Mouse (Mus musculus): Measurements from ENCODE around the gene Ccdc120. TPM values are rescaled to one million over a fixed set of nuclear protein-coding genes. Genes with fewer than 3 reads are reported as not detected.
A peak's percentile ranks its signal among the peaks of the same experiment; 100 is the strongest.
"Not testable (repeated sequence)": the region's sequence is repeated elsewhere in the genome, so short reads cannot be mapped to it uniquely, and the experiment has no call there.

Ccdc120 gene
- total RNA-seq, 2 experiments from 2014 or later, result 2.0 to 2.6 TPM

GRCm38 (mm10) chrX:7713764-7714134 is 37.0 kb downstream of the Ccdc120 start:
- not testable (repeated sequence) for DNase-seq (ENCODE audit: low spot score in 2 of 2)

- DNase-seq (ENCODE audit: low spot score in 2 of 2), result peak; percentile 47 to 55
Measured at GRCm38 (mm10) chrX:7696954-7697381, 53.7 kb downstream of the Ccdc120 start, which contains the start of gene Gpkow. Gene Gpkow, plus strand, starts transcription at chrX:7697131.

GRCm38 (mm10) chrX:7696520-7696919 is 54.2 kb downstream of the Ccdc120 start:
- no peak for DNase-seq (ENCODE audit: low spot score in 2 of 2)

- no peak for DNase-seq (ENCODE audit: low spot score in 2 of 2)
Measured at GRCm38 (mm10) chrX:7692862-7693261, 57.8 kb downstream of the Ccdc120 start.

- no peak for DNase-seq (ENCODE audit: low spot score in 2 of 2)
Measured at GRCm38 (mm10) chrX:7690486-7690885, 60.2 kb downstream of the Ccdc120 start.

GRCm38 (mm10) chrX:7688321-7688720 is 62.4 kb downstream of the Ccdc120 start:
- no peak for DNase-seq (ENCODE audit: low spot score in 2 of 2)

Other genes with a start within 250 kb of the Ccdc120 start
- not detected for gene Foxp3, start 177.3 kb downstream of the Ccdc120 start, total RNA-seq (2021)
- gene Ppp1r3f, start 176.6 kb downstream of the Ccdc120 start, total RNA-seq (2021), result 1 to 10 TPM; 3.2 to 4.4 TPM
- gene Ccdc22, start 145.4 kb downstream of the Ccdc120 start, total RNA-seq (2021), result 10 to 100 TPM; 16.9 to 23.8 TPM
- gene Cacna1f, start 143.8 kb downstream of the Ccdc120 start, total RNA-seq (2021), result not detected
- gene Syp, start 112.4 kb downstream of the Ccdc120 start, total RNA-seq (2021), result 10 to 100 TPM; 46.1 to 70.5 TPM
- 10 to 100 TPM in 1 of 2 experiments, 1 to 10 TPM in 1; 8.8 to 11.7 TPM for gene Prickle3, start 93.6 kb downstream of the Ccdc120 start, total RNA-seq (2021)
- 10 to 100 TPM; 54.4 to 68.4 TPM for gene Plp2, start 79.5 kb downstream of the Ccdc120 start, total RNA-seq (2021)
- under 1 TPM; 0.46 to 0.64 TPM for gene Magix, start 69.7 kb downstream of the Ccdc120 start, total RNA-seq (2021)
- 10 to 100 TPM; 48.0 to 59.9 TPM for gene Gpkow, start 53.8 kb downstream of the Ccdc120 start, total RNA-seq (2021)
- 10 to 100 TPM; 45.4 to 62.8 TPM for gene Wdr45, start 36.6 kb downstream of the Ccdc120 start, total RNA-seq (2021)
- under 1 TPM in 1 of 2 experiments, not detected in 1; 0.58 TPM for gene Gm45208, start 28.7 kb downstream of the Ccdc120 start, total RNA-seq (2021)
- 10 to 100 TPM; 12.1 to 16.3 TPM for gene Praf2, start 22.5 kb downstream of the Ccdc120 start, total RNA-seq (2021)
- 10 to 100 TPM; 41.9 to 56.9 TPM for gene Tfe3, start 11.7 kb upstream of the Ccdc120 start, total RNA-seq (2021)
- gene Gripap1, start 38.9 kb upstream of the Ccdc120 start, total RNA-seq (2021), result 10 to 100 TPM; 52.4 to 54.4 TPM
- under 1 TPM; 0.54 to 0.76 TPM for gene Kcnd1, start 71.4 kb upstream of the Ccdc120 start, total RNA-seq (2021)
- gene Otud5, start 90.5 kb upstream of the Ccdc120 start, total RNA-seq (2021), result 10 to 100 TPM; 57.4 to 63.1 TPM
- gene Pim2, start 127.4 kb upstream of the Ccdc120 start, total RNA-seq (2021), result 10 to 100 TPM in 1 of 2 experiments, 1 to 10 TPM in 1; 8.1 to 13.4 TPM
- gene Slc35a2, start 133.1 kb upstream of the Ccdc120 start, total RNA-seq (2021), result 10 to 100 TPM; 38.9 to 50.3 TPM
- 100 to 1,000 TPM in 1 of 2 experiments, 10 to 100 TPM in 1; 97.4 to 121 TPM for gene Pqbp1, start 148.4 kb upstream of the Ccdc120 start, total RNA-seq (2021)
- gene Timm17b, start 148.5 kb upstream of the Ccdc120 start, total RNA-seq (2021), result 100 to 1,000 TPM in 1 of 2 experiments, 10 to 100 TPM in 1; 85.0 to 107 TPM
- not detected for gene Gm10491, start 156.9 kb upstream of the Ccdc120 start, total RNA-seq (2021)
- not detected for gene Gm10490, start 158.6 kb upstream of the Ccdc120 start, total RNA-seq (2021)
- 10 to 100 TPM; 48.9 to 64.9 TPM for gene Pcsk1n, start 168.9 kb upstream of the Ccdc120 start, total RNA-seq (2021)
- gene Eras, start 177.7 kb upstream of the Ccdc120 start, total RNA-seq (2021), result not detected
- gene Hdac6, start 197.0 kb upstream of the Ccdc120 start, total RNA-seq (2021), result 10 to 100 TPM; 14.4 to 15.0 TPM
- not detected for gene Gata1, start 227.2 kb upstream of the Ccdc120 start, total RNA-seq (2021)

All from adrenal gland, adult 18-20 months (tissue).